Mouse (Mus musculus): Measurements from ENCODE around the gene Pth1r. TPM values are rescaled to one million over a fixed set of nuclear protein-coding genes. Genes with fewer than 3 reads are reported as not detected.
A peak's percentile ranks its signal among the peaks of the same experiment; 100 is the strongest.

The Pth1r gene
- total RNA-seq, 4 experiments from 2014 or later: 0.44 to 1.4 (median 1.0) TPM

- peak; percentile 32 to 36 for DNase-seq (ENCODE audit: low spot score in 2 of 2)
Observed at GRCm38 (mm10) chr9:110716775-110717174, 30.2 kb downstream of the Pth1r start.

GRCm38 (mm10) chr9:110715426-110715825 is 31.5 kb downstream of the Pth1r start:
- DNase-seq (ENCODE audit: low spot score in 2 of 2): no peak

GRCm38 (mm10) chr9:110713389-110713788 is 33.6 kb downstream of the Pth1r start:
- no peak for DNase-seq (ENCODE audit: low spot score in 2 of 2)

GRCm38 (mm10) chr9:110712545-110712944 is 34.4 kb downstream of the Pth1r start:
- no peak for DNase-seq (ENCODE audit: low spot score in 2 of 2)

GRCm38 (mm10) chr9:110711996-110712395 is 34.9 kb downstream of the Pth1r start:
- no peak for DNase-seq (ENCODE audit: low spot score in 2 of 2)

GRCm38 (mm10) chr9:110711532-110711931 is 35.4 kb downstream of the Pth1r start:
- DNase-seq (ENCODE audit: low spot score in 2 of 2): no peak

- DNase-seq (ENCODE audit: low spot score in 2 of 2): peak; percentile 63 to 71
Observed at GRCm38 (mm10) chr9:110709640-110710258, 37.2 kb downstream of the Pth1r start.

- DNase-seq (ENCODE audit: low spot score in 2 of 2): no peak
Observed at GRCm38 (mm10) chr9:110706784-110707183, 40.2 kb downstream of the Pth1r start.

- no peak for DNase-seq (ENCODE audit: low spot score in 2 of 2)
Observed at GRCm38 (mm10) chr9:110703951-110704350, 43.0 kb downstream of the Pth1r start.

GRCm38 (mm10) chr9:110702848-110703247 is 44.1 kb downstream of the Pth1r start:
- DNase-seq (ENCODE audit: low spot score in 2 of 2): no peak

- no peak for DNase-seq (ENCODE audit: low spot score in 2 of 2)
Observed at GRCm38 (mm10) chr9:110701114-110702032, 45.6 kb downstream of the Pth1r start.

- DNase-seq (ENCODE audit: low spot score in 2 of 2): no peak
Observed at GRCm38 (mm10) chr9:110699574-110699973, 47.4 kb downstream of the Pth1r start.

GRCm38 (mm10) chr9:110697465-110697864 is 49.5 kb downstream of the Pth1r start:
- no peak for DNase-seq (ENCODE audit: low spot score in 2 of 2)

GRCm38 (mm10) chr9:110696427-110696826 is 50.5 kb downstream of the Pth1r start:
- no peak for DNase-seq (ENCODE audit: low spot score in 2 of 2)

GRCm38 (mm10) chr9:110695165-110695755 is 51.7 kb downstream of the Pth1r start:
- DNase-seq (ENCODE audit: low spot score in 2 of 2): no peak

- DNase-seq (ENCODE audit: low spot score in 2 of 2): no peak
Observed at GRCm38 (mm10) chr9:110689261-110689779, 57.6 kb downstream of the Pth1r start.

GRCm38 (mm10) chr9:110687846-110688245 is 59.1 kb downstream of the Pth1r start:
- DNase-seq (ENCODE audit: low spot score in 2 of 2): peak; percentile 47

- DNase-seq (ENCODE audit: low spot score in 2 of 2): no peak
Observed at GRCm38 (mm10) chr9:110687061-110687460, 59.9 kb downstream of the Pth1r start.

GRCm38 (mm10) chr9:110686472-110686871 is 60.5 kb downstream of the Pth1r start:
- DNase-seq (ENCODE audit: low spot score in 2 of 2): no peak

GRCm38 (mm10) chr9:110685591-110685990 is 61.4 kb downstream of the Pth1r start:
- DNase-seq (ENCODE audit: low spot score in 2 of 2): no peak

- DNase-seq (ENCODE audit: low spot score in 2 of 2): no peak
Observed at GRCm38 (mm10) chr9:110685187-110685586, 61.8 kb downstream of the Pth1r start.
